Mouse (Mus musculus) c-Kit-positive CD71-negative TER-119-negative erythroid progenitor cells, embryonic 14.5 days (primary cell): ENCODE data around the gene Sh3rf3.

Source experiments
- DNase-seq: peaks from one replicate; pipeline ENCODE4 v3.0.0-alpha.2; 2013; ENCODE audit warnings: low read depth

The Sh3rf3 gene

GRCm38 (mm10) chr10:58854548-58855198, 41.5 kb downstream of the Sh3rf3 start:
- DNase-seq: no peak

GRCm38 (mm10) chr10:58855199-58855751, 42.1 kb downstream of the Sh3rf3 start:
- no peak for DNase-seq

GRCm38 (mm10) chr10:58855814-58856213, 42.7 kb downstream of the Sh3rf3 start:
- DNase-seq: no peak

- DNase-seq: no peak
Measured at GRCm38 (mm10) chr10:58856742-58857141, 43.6 kb downstream of the Sh3rf3 start.

GRCm38 (mm10) chr10:58864735-58865134, 51.6 kb downstream of the Sh3rf3 start:
- DNase-seq: no peak

GRCm38 (mm10) chr10:58867536-58867935, 54.4 kb downstream of the Sh3rf3 start:
- DNase-seq: no peak

- DNase-seq: no peak
Measured at GRCm38 (mm10) chr10:58869836-58870235, 56.7 kb downstream of the Sh3rf3 start.

GRCm38 (mm10) chr10:58871149-58871820, 58.1 kb downstream of the Sh3rf3 start:
- DNase-seq: no peak

- no peak for DNase-seq
Measured at GRCm38 (mm10) chr10:58871821-58872577, 58.8 kb downstream of the Sh3rf3 start.

GRCm38 (mm10) chr10:58877835-58878234, 64.7 kb downstream of the Sh3rf3 start:
- DNase-seq: no peak

GRCm38 (mm10) chr10:58878636-58879035, 65.5 kb downstream of the Sh3rf3 start:
- no peak for DNase-seq

GRCm38 (mm10) chr10:58882741-58883140, 69.6 kb downstream of the Sh3rf3 start:
- DNase-seq: no peak

- no peak for DNase-seq
Measured at GRCm38 (mm10) chr10:58885351-58885750, 72.2 kb downstream of the Sh3rf3 start.

GRCm38 (mm10) chr10:58885816-58886215, 72.7 kb downstream of the Sh3rf3 start:
- DNase-seq: no peak

GRCm38 (mm10) chr10:58890671-58891439, 77.7 kb downstream of the Sh3rf3 start:
- no peak for DNase-seq

GRCm38 (mm10) chr10:58895431-58895830, 82.3 kb downstream of the Sh3rf3 start:
- no peak for DNase-seq

GRCm38 (mm10) chr10:58897009-58897543, 83.9 kb downstream of the Sh3rf3 start:
- no peak for DNase-seq

GRCm38 (mm10) chr10:58905253-58905652, 92.1 kb downstream of the Sh3rf3 start:
- no peak for DNase-seq

- DNase-seq: no peak
Measured at GRCm38 (mm10) chr10:58907001-58907443, 93.9 kb downstream of the Sh3rf3 start.

- no peak for DNase-seq
Measured at GRCm38 (mm10) chr10:58908451-58908850, 95.3 kb downstream of the Sh3rf3 start.
